Mouse (Mus musculus): ENCODE measurements around the gene Tagln.

- TF ChIP-seq CTCF (IDR thresholded peaks at IDR 0.05; ENCODE audit: control insufficient read depth, insufficient read depth, insufficient replicate concordance, low read depth, low read length) = no peak
- no peak for TF ChIP-seq POLR2A (IDR thresholded peaks at IDR 0.05; ENCODE audit: control insufficient read depth, low read depth, low read length)
Measured at GRCm38 (mm10) chr9:45980611-45981010, 44.8 kb upstream of the Tagln start.
